ENCODE assay signal across 16 mouse cellular contexts in the genomic region with DNA sequence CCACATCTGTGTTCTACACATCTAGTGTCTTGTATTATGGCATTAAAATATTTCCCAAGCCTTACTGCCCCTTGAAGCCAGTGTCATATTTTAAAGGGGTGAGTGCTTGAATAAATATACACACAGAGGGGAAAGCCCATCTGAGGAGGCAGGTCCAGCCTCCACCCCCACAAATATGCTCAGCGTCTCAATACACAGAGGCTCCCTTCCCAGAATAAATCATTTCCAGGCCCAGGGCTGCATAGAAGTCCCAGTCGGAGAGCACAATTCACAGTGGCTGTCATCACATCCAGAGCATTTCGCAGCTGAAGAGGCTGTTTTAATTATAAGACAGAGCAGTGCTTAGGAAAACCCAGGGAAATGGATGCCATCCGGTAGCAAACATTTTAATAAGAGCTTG.
DNase-seq lines count a peak whose midpoint lies in the region; ATAC-seq lines count a peak whose summit lies in the region.
"Had no signal": no experiment of that assay in that cellular context is flagged by ENCODE, and none has a peak within 500 bp of the region (broad histone marks: within the 10 kb centered on the region; RNA-seq: fewer than 3 reads in every experiment).

No protein-coding gene starts in this region.

- no peaks in the 10 kb centered on the region for H3K9me3 ChIP-seq in limb, embryonic 11.5 days (ENCODE audit: control insufficient read depth, low read length)
- H3K9me3 ChIP-seq in limb, embryonic 10.5 days (replicated peaks): no peaks in the 10 kb centered on the region
- H3K9me3 ChIP-seq: hindbrain, embryonic 15.5 days; limb, embryonic 13.5 days; stomach, embryonic 15.5 days had no signal

- no peak overlapping the region for H3K4me2 ChIP-seq in limb, embryonic 11.5 days (ENCODE audit: low read depth, severe bottlenecking)
- H3K4me2 ChIP-seq: hindbrain, embryonic 15.5 days; limb, embryonic 13.5 days; stomach, embryonic 15.5 days had no signal

- no peak for ATAC-seq in limb, embryonic 11.5 days (ENCODE audit: insufficient number of reproducible peaks, low FRiP score, low TSS enrichment, low read depth)
- ATAC-seq: lung, postnatal 0 days had no signal

- H3K4me1 ChIP-seq in limb, embryonic 11.5 days (ENCODE audit: control insufficient read depth, insufficient read depth, low read length): peaks cover 9% of the 10 kb centered on the region; the same call in 1 of the 2 replicates
- peaks cover 34% of the 10 kb centered on the region for H3K4me1 ChIP-seq in limb, embryonic 10.5 days

- intact Hi-C loops in gastrocnemius, postnatal 36 days (cut with DNase I): loop anchor here (10.0 kb wide), 2 partner anchors 753 to 1373 kb away; no protein-coding TSS in a partner anchor

- no peak overlapping the region for H3K4me3 ChIP-seq in limb, embryonic 11.5 days (ENCODE audit: low read depth, low read length)
- H3K4me3 ChIP-seq in limb, embryonic 10.5 days: no peak overlapping the region
- H3K4me3 ChIP-seq: hindbrain, embryonic 15.5 days; limb, embryonic 13.5 days; stomach, embryonic 15.5 days had no signal

- no peak overlapping the region for H3K9ac ChIP-seq in limb, embryonic 11.5 days (ENCODE audit: low read length)
- H3K9ac ChIP-seq: hindbrain, embryonic 15.5 days; limb, embryonic 13.5 days; stomach, embryonic 15.5 days had no signal

- H3K36me3 ChIP-seq in limb, embryonic 11.5 days (ENCODE audit: control insufficient read depth, insufficient read depth, low read length): no peaks in the 10 kb centered on the region
- no peaks in the 10 kb centered on the region for H3K36me3 ChIP-seq in limb, embryonic 10.5 days
- H3K36me3 ChIP-seq: G1E; hindbrain, embryonic 15.5 days; limb, embryonic 13.5 days; stomach, embryonic 15.5 days had no signal

- H3K27me3 ChIP-seq in limb, embryonic 11.5 days (ENCODE audit: control insufficient read depth, insufficient read depth, low read length): no peaks in the 10 kb centered on the region
- no peaks in the 10 kb centered on the region for H3K27me3 ChIP-seq in limb, embryonic 10.5 days (ENCODE audit: low read depth, poor library complexity, severe bottlenecking)
- H3K27me3 ChIP-seq: limb, embryonic 13.5 days; stomach, embryonic 15.5 days had no signal

- peak; percentile 25 for DNase-seq in gastrocnemius, postnatal 25 days
- DNase-seq in gastrocnemius, postnatal 36 days: no peak
- peak; percentile 49 for DNase-seq in limb, embryonic 11.5 days (ENCODE audit: low spot score)
- DNase-seq in limb, embryonic 10.5 days (ENCODE audit: low spot score): no peak
- peak; percentile 55 for DNase-seq in forelimb bud, embryonic 11.5 days (ENCODE audit: low read depth, low spot score)
- DNase-seq in mesoderm, embryonic 11.5 days (ENCODE audit: low read depth, low spot score): peak; percentile 68
- DNase-seq in thymus, postnatal 36 days: no peak
- no peak for DNase-seq in right cerebral cortex, postnatal 10 days (ENCODE audit: low spot score in 2 of 2)
- DNase-seq: cerebellum, adult 18-20 months; kidney, adult 8-10 months; thymus, postnatal 4 days had no signal

- WGBS in limb, embryonic 11.5 days: 12% methylated on average over 4 of the region's 4 CpGs
- WGBS in limb, embryonic 10.5 days: 22% methylated on average over 4 of the region's 4 CpGs

- no peak overlapping the region for H3K27ac ChIP-seq in limb, embryonic 11.5 days (replicated peaks; ENCODE audit: low read depth, low read length)
- no peak overlapping the region for H3K27ac ChIP-seq in limb, embryonic 10.5 days
- H3K27ac ChIP-seq: hindbrain, embryonic 15.5 days; limb, embryonic 13.5 days; stomach, embryonic 15.5 days had no signal

Comparison
In these comparisons a context has a peak if more than half of its experiments do, and no peak if none do; other contexts are left out.
1. DNase-seq: peak in gastrocnemius, postnatal 25 days (single experiment), limb, embryonic 11.5 days (single experiment), forelimb bud, embryonic 11.5 days (single experiment) and mesoderm, embryonic 11.5 days (single experiment); none in gastrocnemius, postnatal 36 days (0 of 2), limb, embryonic 10.5 days (single experiment), thymus, postnatal 36 days (0 of 2) and right cerebral cortex, postnatal 10 days (0 of 2).